Mouse (Mus musculus): ENCODE measurements around the gene AW146154.

- TF ChIP-seq CTCF (IDR thresholded peaks at IDR 0.05; ENCODE audit: low read depth) (no peak), EP300 (IDR thresholded peaks at IDR 0.05; ENCODE audit: low read depth) (no peak)
Observed at GRCm38 (mm10) chr7:41497871-41498270, 1.8 kb downstream of the AW146154 start.
